Mouse (Mus musculus) Muller cell, postnatal 12 days (primary cell): Measurements from ENCODE around the gene Lpin2.

Source experiments
- DNase-seq: peaks from one replicate; pipeline ENCODE4 v3.0.0-alpha.2; 2015; ENCODE audit errors: inconsistent ontology term

Lpin2 gene

DNA sequence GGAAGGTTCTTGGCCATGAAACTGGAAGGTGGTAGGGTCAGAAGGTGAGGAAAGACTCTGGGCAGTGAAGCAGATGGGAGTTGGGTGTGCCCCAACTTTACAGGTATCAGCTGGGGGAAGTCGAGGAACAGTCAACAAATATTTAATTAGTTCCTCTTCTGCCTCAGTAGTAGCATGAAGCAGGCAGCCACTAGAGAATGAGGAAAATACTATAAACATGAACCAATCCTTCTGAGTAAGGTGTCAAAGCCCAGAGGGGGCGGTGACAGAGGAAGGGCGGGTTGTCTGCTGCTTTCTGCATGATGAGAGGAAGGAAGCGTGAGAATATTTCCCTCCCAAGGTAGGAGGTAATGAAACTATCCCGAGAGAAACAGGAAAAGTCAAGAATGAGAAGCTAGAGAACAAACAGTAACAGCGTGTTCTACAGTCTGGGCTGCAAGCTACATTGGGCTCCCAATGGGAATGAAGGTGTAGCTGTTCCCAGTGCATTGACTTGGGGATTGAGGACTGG is at the start of gene Lpin2:
Lpin2 (plus strand) TSS at position 350 of the 511 bp plus-strand sequence.
- DNase-seq, result no peak

DNA sequence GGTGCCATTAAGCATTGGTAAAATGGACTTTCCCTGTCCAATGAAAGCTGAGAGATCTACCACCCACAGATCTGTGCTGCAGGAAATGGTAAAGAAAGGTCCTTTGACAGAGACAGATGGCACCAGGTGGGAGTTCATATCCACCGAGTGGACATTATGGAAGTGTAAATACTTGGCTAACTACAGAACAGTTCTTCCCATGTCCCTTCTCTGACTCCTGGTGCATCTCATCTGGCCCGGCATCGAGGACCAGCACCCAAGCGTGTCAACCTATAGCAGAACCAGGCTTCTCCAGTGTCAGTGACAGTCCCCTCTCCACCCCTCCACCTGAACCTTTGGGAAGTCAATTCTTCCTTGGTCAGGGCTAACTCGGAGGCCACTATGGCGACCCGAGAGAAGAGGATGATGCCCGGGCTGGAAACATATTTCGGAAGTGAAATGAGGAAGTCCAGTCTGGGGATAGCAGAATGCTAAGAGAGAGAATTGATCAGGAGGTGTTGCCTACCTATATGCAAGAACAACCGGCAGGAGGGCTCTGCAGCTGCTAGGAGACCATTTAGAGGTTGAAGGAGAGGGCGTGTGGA is 49.4 kb upstream of the Lpin2 start:
- DNase-seq, result no peak

DNA sequence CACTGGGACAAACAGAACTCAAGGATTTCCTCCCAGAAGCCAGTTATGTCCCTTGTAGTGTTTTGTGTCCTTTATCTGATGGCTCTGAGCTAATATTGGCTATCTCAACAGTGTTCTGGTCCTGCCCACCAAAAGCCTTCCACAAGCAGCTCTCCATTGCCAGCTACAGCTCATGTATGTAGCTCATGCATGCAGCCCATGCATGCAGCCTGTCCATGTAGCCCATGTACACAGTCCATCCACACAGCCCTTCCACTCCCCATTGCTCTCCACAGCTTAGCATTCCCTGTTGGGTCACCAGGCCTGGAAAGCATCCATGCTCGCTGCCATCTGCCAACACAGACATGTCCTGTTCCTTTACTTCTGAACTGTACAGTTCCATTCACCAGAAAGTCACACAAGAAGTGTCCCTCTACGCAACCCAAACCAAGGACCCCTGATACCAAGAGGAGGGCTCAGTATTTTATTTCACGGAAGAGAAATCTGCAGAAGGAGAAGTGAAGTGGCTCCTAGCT is 47.9 kb upstream of the Lpin2 start:
- no peak for DNase-seq

DNA sequence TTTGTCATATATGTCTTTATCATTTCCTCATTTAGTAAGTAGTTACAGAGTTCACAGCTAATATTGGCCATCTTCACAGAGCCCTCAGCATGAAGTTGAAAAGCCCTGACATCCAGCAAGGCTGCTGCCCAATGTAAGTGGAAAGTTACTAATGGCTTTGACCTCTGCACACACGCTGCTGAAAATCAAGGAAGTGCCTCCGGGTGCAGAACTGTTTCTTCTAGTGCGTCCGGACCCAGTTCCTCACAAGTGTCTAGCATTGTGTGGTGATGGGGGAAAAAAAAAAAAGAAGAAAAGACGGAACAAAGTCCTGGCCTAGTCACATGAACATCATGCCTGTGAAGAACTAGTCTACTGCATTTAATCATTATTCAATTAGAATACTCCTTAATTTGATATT is 47.3 kb upstream of the Lpin2 start:
- no peak for DNase-seq

DNA sequence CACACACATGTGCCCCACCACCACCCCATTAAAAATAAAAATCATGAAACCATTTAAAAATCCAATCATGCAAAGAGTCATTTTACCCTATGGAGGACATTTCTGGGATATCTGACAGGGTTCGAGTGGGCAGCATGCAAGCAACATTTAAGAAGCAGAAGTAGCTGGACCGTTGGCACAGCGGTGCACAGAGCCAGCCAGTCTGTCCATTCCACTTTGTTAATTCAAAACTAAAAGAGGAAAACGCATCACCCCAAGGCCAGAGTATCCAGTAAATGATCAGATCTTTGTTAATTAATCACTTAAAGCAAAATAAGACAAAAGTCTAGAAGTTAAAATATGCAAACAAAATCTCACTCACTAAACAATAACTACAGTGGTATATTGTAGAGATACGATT is 46.5 kb upstream of the Lpin2 start:
- DNase-seq, result no peak

DNA sequence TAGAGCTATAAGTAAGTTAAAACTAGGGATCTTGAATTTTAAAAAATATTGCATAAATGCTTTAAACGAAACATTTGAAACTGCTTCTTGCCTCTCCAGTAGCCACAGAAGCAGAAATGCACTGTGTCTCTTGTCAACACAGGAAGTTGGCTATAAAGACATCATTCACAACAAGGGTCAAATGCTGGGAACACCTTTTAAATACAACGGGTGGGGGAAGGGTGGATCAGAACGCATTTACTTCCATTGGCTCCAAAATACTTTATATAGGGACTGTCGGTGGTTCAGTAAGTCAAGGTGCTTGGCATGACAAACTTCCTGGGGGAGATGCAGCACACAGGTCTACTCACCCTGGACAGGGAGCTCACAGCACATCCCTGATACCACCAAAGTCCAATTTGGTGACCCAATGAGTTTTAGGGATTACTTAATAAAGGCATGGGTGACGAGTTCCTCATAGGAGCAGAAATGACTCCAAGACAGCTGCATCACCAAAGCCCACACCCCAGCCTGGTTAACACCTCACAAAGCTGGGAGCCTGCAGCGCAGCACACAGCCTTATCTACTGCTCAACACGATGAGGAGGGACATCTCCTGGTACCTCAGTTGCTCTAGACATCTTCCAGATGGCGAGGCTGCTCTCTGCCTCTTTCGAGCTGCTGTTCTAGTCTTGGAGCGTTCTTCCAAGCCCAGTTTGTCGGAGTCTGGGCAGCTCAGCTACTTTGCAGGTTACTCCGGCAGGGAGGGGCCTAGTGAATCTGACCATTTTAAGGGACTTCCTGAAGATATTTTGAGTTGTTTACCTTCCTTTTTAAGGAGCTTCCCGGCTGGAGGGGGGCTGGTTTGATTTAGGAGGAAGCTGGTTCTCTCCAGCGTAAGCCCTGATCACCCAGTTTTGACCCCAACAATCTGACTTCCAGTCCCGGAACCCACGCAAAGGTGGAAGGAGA is 45.7 kb upstream of the Lpin2 start:
- no peak for DNase-seq

DNA sequence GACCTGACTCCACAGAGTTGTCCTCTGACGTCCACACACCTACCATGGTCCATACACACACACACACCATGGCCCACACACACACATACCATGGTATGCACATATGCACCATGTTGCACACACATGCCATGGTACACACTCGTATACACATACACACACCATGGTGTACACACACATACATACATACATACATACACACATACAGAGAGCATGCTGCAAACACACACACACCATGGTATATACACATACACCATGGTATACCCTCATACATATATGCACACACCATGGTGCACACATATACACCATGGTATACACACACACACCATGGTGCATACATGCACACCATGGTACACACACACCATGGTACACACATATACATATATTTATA is 45.0 kb upstream of the Lpin2 start:
- DNase-seq, result no peak

DNA sequence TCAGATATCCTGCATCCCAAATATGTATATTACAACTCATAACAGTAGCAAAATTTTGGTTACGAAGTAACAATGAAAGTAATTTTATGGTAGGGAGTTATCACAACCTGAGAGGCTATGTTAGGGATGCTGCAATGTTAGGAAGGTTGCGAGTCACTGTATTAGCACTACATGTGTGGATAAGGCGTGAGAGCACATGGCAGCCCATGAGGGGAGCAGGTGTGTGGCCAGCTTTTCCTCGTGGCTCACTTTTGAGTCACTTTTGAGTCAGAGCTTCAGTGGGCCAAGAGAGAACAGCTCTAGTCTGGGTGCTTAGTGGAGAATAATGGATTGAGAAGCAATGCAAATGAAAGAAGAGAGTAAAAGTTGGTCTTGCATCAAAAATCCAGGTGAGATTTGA is 40.3 kb upstream of the Lpin2 start:
- no peak for DNase-seq

DNA sequence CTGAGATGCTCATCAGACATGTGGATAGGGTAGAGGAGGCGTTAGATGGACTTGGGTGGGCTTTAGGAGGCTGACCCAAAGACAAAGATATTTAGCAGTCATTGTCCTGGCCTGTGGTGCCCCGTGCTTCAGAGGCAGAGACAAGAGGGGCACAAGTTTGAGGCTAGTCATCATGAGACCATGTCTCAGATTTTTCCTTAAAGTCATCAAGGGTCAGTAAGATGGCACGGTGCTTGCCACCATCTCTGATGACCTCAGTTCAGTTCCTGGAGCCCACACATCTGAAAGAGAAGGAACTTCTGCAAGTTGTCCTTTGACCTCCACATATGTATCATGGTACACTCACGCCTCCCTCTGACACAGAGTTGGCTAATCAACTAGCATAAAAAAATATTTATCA is 39.2 kb upstream of the Lpin2 start:
- no peak for DNase-seq

DNA sequence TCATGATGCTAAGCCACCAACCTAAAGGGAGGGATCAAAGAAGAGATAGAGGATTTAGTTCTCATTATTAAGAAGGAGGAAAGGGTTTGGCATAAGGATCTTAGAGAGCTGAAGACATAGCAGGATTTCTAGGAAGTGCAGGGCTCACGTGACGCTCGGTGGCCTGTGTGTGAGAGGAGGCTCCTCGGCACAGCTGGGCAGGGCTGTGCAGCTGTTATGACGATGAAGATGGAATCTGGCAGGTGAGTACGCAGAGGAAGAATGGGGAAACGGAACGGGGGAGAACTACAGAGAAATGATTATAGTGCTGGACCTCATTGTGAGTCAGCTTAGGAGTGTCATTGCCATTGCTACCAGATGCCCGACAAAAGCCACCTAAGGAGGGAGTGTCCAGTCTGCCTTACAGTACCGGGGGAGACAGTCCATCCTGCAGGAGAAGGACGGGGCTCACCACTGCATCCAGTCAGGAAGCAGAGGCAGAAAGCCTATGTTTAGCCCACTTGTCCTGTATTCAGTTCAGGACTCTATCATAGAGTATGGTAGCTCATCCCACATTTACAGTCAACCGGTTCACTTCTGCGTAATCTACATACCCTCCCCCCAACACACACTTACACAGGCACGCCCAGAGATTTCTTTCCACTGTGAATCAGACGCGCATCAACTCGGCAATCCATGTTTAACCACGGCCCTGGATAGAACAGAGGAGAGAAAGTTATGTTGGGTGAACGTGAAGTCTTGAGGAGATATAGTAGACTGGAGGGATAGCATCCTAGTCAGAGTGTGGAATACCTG is 37.8 kb upstream of the Lpin2 start:
- DNase-seq, result no peak

DNA sequence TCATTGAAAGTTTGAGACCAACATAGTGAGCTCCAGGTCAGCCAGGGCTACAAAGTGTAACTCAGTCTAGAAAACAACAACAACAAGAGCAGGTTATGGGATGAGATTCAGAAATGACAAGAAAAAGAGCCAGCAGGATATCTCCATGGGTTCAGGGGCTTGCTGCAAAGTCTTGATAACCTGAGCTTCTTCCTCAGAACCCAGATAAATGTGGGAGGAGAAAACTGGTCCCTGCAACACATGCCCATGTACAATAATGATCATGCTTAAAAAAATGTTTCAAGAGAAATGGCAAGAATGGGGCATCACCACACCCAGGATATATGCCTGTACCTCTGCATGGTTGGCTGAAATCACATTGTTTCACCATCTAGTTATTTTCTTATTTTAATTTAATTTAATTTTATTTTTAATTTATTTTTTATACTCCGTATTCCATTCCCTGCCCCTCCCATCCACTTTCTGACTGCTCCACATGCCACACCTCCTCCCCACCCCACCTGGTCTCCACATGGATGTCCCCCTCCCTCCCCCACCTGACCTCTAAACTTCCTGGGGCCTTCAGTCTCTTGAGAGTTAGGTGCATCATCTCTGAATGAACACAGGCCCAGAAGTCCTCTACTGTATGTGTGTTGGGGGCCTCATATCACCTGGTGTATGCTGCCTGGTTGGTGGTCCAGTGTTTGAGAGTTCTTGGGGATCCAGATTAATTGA is 37.0 kb upstream of the Lpin2 start:
- no peak for DNase-seq

DNA sequence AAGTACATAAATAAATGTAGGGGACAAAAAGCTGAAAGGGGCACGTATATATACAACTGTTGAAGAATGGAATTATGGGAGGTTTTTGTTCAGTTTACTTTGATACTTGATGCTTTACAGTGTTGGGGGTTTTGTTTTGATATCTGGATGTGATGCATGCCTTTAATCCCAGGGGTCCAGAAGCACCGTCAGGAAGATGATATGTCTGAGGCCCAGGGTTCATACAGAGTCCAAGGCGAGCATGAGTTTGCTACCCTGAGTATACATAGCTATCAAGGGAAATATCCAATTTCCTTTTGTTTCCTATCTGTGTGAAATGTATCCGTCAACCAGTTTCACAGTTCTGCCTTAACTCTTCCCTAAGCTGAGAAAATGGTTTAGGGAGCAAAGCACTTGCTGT is 29.0 kb upstream of the Lpin2 start:
- DNase-seq, result no peak

DNA sequence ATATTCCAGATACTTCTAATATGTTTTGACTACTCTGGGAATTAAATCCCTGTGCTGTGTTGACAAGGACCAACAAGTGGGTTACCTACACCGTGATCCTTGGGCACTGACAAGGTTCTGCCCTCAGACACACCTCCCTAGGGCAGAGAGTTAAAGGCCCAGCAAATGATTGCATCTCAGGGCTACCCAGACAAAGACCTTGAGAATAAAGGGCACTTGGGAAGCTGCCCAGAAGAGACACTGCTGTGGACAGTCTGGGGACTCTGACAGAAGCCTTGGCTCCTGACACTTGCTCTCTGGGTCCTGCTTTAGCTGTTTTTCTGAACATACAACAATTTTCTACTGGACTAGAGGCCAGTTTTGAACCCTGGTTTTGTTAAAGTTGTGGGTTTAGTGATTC is 27.1 kb upstream of the Lpin2 start:
- no peak for DNase-seq

DNA sequence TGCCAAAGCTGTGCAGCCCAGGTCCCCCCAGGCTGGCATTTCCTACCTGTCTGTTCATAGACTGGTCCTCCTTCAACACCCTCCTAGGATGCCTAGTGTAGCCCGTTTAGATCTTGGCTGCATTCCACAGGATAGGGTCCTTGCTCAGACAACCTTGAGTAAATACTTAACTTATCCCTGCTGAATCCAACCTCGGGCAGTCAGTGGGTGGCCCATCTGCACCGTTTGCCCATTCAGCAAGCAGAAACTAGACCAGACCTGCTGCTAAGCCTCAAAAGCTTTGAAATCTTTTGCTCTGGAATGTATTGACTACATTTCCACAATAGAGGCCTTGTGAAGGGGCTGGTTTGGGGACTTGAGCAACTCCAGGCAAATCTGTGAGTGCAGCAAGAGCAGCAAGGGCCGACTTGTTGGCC is 23.2 kb upstream of the Lpin2 start:
- DNase-seq, result peak; percentile 68

DNA sequence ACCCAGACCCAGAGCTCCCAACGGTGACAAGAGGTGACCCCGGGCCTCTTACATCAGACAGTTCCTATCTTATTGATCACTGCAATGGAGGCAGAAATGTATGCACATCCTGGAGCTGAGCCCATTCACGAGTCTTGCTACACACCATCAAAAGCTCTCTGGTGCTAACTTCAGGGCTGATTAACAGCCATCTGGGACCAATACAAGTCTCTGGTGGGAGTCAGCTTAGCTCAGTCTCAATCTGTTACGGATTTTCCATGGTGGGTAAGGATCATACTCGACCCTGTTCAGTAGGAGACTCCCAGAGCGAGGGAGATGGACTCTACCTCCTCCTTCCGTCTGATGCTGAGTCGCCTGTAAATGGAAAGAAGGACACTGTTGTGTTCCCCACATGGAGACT is 22.6 kb upstream of the Lpin2 start:
- DNase-seq, result no peak

DNA sequence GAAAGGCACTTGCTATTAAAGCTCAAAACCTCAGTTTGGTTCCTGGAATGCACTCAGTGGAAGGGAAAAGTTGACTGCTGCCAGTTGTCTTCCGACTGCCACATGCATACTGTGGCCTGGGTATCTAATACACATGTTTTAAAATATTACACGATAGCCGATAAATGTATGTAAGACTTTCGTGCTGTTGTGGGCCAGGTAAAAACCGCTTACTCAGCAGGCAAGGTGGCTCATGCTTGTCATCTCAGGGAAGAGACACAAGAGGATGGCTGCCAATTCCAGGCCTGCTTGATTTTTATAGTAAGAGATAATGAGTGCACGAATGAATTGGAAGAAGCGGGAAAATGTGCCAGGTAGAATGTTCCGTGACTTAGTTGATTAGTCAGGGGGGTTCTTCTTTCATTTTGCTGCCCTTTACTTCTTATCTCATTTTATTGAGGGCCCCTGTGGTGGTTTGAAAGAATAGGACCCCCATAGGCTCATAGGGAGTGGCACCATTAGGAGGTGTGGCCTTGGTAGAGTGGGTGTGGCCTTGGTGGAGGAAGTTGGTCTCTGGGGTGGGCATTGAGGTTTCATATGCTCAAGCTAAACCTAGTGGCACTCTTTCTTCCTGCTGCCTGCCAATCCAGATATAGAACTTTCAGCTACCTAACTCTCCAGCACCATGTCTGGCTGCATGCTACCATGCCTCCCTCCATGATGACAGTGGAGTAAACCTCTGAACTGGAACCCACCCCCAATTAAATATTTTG is 21.9 kb upstream of the Lpin2 start:
- no peak for DNase-seq

DNA sequence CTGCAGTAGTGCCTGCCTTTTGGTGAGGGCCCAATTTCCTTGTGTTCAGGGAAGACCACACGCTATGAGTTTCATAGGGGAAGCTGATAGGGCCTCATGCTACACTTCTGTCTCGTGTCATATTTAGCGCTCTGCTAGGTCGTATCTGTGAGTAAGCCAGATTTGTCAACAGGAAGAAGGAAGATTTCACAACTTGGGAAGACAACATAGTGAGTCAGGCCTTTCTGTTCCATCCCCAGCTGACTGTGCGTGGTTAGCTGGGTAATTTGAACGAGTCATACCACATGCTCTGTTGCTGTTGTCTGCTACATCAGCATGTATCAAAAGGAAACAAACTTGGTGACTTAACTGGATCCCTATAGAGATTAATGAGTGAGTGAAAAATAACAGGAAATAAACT is 17.4 kb upstream of the Lpin2 start:
- peak; percentile 78 for DNase-seq

DNA sequence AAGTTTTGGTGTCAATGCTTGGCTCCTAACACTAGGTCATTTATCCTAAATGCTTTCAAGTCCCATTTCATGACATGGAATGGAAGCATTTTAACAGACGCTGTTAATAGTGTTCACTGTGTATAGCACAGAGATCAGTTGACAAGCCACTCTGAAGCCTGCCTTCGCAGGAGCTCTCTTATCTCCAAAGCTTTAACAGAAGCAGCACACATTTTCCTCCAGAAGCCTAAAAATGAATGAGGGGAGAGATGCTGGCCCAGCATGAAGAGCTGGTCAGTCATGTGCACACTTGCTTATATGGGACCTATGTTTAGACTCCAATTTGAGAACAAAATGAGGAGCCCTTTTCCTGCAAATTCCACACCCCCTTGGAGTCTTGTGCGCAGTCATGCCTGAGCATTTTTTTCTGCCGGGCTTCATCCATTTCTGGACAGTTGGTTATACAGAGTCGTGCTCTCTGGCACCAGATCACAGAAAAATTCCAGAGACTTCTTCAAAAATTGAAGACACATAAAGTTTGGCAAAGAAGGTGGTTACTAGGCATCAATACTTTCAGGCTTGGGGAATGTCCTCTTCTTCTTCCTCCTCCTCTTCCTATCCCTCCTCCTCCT is 14.1 kb upstream of the Lpin2 start:
- no peak for DNase-seq

DNA sequence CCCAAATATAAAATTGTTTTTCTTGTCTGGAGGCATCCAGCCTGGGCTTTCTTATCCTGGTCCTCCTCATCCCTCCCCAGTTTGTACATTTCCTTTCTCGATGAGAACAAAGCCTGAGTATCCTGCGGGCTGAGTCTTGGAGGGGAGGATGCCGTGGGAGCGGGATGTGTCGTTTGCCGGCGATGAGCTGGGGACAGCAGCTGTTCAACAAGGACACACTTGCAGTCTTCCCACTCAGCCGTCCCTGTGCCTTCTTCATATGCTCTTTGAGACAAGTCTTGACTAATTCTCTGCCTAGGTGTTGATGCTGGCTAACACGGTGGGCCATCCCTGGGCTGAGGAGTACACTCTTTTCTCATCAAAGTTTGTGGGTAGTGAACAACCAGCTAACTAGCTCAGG is 13.5 kb upstream of the Lpin2 start:
- DNase-seq, result no peak

DNA sequence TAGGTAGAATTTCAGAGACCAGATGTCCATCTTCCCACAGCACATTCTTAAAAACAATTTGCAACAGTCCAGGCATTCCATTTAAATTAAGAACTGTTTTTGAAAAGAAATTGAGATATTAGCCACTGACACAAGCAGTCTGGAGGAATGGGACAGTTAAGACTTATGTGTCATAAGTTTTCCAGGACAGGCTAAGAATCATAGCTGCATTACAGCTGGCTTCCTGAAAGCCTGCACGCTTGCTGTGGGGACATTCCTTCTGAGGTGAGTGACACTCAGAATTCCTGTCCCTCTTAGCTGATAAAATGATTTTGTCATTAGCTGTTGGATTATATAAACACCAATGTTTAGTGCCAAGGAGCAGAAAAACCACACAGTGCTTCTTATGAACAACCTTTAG is 12.7 kb upstream of the Lpin2 start:
- no peak for DNase-seq
